Mouse (Mus musculus) lung, adult 2 months (tissue): ENCODE results near the gene Hip1. TPM values are rescaled to one million over a fixed set of nuclear protein-coding genes. Genes with fewer than 3 reads are reported as not detected.

Source experiments
- DNase-seq: peaks from one replicate; pipeline ENCODE4 v3.0.0; 2022
- H3K4me1 ChIP-seq: fragments of 200-500 bp; 2 replicates; pipeline ENCODE4 v1.6.1; 2011; ENCODE audit warnings: low read length; ENCODE audit not compliant: control insufficient read depth, insufficient read depth
- H3K4me3 ChIP-seq: fragments of 200-500 bp; replicated peaks from 2 replicates; pipeline ENCODE3; 2011; ENCODE audit warnings: low read depth, mild to moderate bottlenecking, control low read depth, low read length; ENCODE audit errors: extremely low read depth
- CTCF ChIP-seq: fragments of 200-500 bp; IDR thresholded peaks from 2 replicates; pipeline ENCODE4 v1.5.1; 2011; ENCODE audit warnings: mild to moderate bottlenecking, low read length, control low read depth; ENCODE audit not compliant: insufficient read depth
- POLR2A ChIP-seq: fragments of 200-500 bp; IDR thresholded peaks from 2 replicates; pipeline ENCODE4 v1.6.1; 2011; ENCODE audit warnings: low read depth, mild to moderate bottlenecking, control low read depth, low read length, borderline replicate concordance; ENCODE audit errors: extremely low read depth
- WGBS: fragments of 180-500 bp; shearing (Covaris S2); methylation state at CpG from one replicate; pipeline ENCODE4 v1.1.7; 2018; 5-methylcytosine and 5-hydroxymethylcytosine counted together
- polyA plus RNA-seq: library from polyadenylated mRNA; depleted of rRNA; stranded (reverse); fragments of >200 nt; gene quantifications from 2 replicates; pipeline ENCODE4 v1.2.3, GENCODE M21; 2012; rRNA removed

Hip1 gene
- polyA plus RNA-seq, 1 experiment = 66.9 TPM

GRCm38 (mm10) chr5:135367841-135368240 lies 177.1 kb downstream of the Hip1 start:
- no peak for DNase-seq
- Histone ChIP-seq H3K4me1 (peaks cover 3% of the 10 kb centered on the region; the same call in 1 of the 2 replicates), H3K4me3 (no peak overlapping the region)
- 50% methylated on average over 6 of the region's 6 CpGs for WGBS
- no peak for TF ChIP-seq CTCF
- no peak for TF ChIP-seq POLR2A

- WGBS = 26% methylated on average over 12 of the region's 12 CpGs
Measured at GRCm38 (mm10) chr5:135363540-135363939, 181.4 kb downstream of the Hip1 start.

GRCm38 (mm10) chr5:135362572-135362971 lies 182.3 kb downstream of the Hip1 start:
- TF ChIP-seq POLR2A (no peak), CTCF (no peak)
- 81% methylated on average over 3 of the region's 3 CpGs for WGBS
- Histone ChIP-seq H3K4me3 (no peak overlapping the region), H3K4me1 (no peaks in the 10 kb centered on the region)
- DNase-seq = no peak

More at GRCm38 (mm10) chr5:135363540-135363939, 181.4 kb downstream of the Hip1 start:
- H3K4me1 ChIP-seq = no peaks in the 10 kb centered on the region
- DNase-seq = no peak
- TF ChIP-seq CTCF (peak; percentile 54), POLR2A (no peak)
- no peak overlapping the region for H3K4me3 ChIP-seq

- no peak for TF ChIP-seq CTCF
- no peak for TF ChIP-seq POLR2A
- 68% methylated on average over 2 of the region's 2 CpGs for WGBS
- no peak for DNase-seq
- Histone ChIP-seq H3K4me3 (no peak overlapping the region), H3K4me1 (no peaks in the 10 kb centered on the region)
Measured at GRCm38 (mm10) chr5:135359772-135360171, 185.1 kb downstream of the Hip1 start.

GRCm38 (mm10) chr5:135357556-135357955 lies 187.4 kb downstream of the Hip1 start:
- WGBS = 80% methylated on average over 2 of the region's 2 CpGs
- DNase-seq = no peak
- H3K4me1 ChIP-seq = no peaks in the 10 kb centered on the region
- TF ChIP-seq POLR2A = no peak
- no peak overlapping the region for H3K4me3 ChIP-seq

Other genes starting within 250 kb of the Hip1 start
- not detected in 2 replicates for gene Fkbp6, start 195.1 kb downstream of the Hip1 start, polyA plus RNA-seq
- not detected in 2 replicates for gene Trim50, start 191.8 kb downstream of the Hip1 start, polyA plus RNA-seq
- 27.3 and 29.4 TPM in 2 replicates for gene Nsun5, start 175.2 kb downstream of the Hip1 start, polyA plus RNA-seq
- gene Pom121, start 150.6 kb downstream of the Hip1 start, polyA plus RNA-seq = 18.1 and 19.0 TPM in 2 replicates
- gene Ccl26, start 18.4 kb upstream of the Hip1 start, polyA plus RNA-seq = not detected in 2 replicates
- 1.6 and 1.8 TPM in 2 replicates for gene Ccl24, start 27.9 kb upstream of the Hip1 start, polyA plus RNA-seq
- 39.9 and 50.7 TPM in 2 replicates for gene Rhbdd2, start 87.5 kb upstream of the Hip1 start, polyA plus RNA-seq
- 487 and 521 TPM in 2 replicates for gene Por, start 124.9 kb upstream of the Hip1 start, polyA plus RNA-seq
- 24.6 and 31.0 TPM in 2 replicates for gene Tmem120a, start 199.3 kb upstream of the Hip1 start, polyA plus RNA-seq
- 1.1 and 1.4 TPM in 2 replicates for gene Styxl1, start 233.3 kb upstream of the Hip1 start, polyA plus RNA-seq
- 257 and 344 TPM in 2 replicates for gene Mdh2, start 233.4 kb upstream of the Hip1 start, polyA plus RNA-seq